Mouse (Mus musculus): ENCODE measurements around the gene P3h4. TPM values are rescaled to one million over a fixed set of nuclear protein-coding genes. Genes with fewer than 3 reads are reported as not detected.

The P3h4 gene
- total RNA-seq, 2 experiments from 2014 or later = 24.4 to 27.3 TPM

DNA sequence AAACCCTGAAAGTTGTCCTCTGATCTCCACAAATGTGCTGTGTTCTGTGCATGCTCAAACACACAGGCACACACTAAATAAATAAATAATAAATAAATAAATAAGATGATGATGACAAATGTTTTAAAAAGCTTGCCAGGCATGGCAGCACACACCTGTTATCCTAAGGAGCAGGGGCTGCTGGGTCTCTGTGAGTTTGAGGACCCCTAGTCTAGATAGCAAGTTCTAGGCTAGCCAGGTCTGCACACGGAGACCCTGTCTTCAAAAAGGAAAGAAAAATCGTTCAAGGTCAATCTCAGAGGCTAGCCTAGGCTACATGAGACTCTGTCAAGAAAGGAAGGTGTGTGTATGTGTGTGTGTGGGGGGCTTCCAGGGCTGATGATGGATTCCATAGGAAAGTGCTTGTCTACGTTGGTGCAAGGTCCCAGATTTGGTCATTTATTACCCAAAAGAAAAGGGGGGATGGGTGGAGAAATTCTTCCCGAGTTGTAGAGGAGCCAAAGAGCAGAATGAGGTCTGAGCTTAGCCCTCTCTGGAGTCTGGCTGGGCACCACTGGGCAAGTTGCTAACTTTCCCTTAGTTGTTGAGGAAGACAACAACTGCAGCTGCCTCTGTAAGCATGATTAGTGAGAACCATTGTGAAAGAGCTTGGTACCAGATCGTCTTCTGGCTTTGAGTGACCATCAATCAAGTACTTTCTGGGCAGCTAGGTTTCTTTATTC is 20.1 kb downstream of the P3h4 start:
- no peak for DNase-seq
- intact Hi-C loops (cut with DNase I) = no loop called here

- peak; percentile 45 to 54 for DNase-seq
- intact Hi-C loops (cut with DNase I) = no loop called here
These were observed 20.9 kb downstream of the P3h4 start for GRCm38 (mm10) chr11:100393733-100394132.

- DNase-seq = peak; percentile 42 to 50
- intact Hi-C loops (cut with DNase I) = no loop called here
These were observed 21.7 kb downstream of the P3h4 start for GRCm38 (mm10) chr11:100392958-100393357.

- no peak for DNase-seq
- intact Hi-C loops (cut with DNase I) = no loop called here
These were observed 22.7 kb downstream of the P3h4 start for GRCm38 (mm10) chr11:100391884-100392345.

DNA sequence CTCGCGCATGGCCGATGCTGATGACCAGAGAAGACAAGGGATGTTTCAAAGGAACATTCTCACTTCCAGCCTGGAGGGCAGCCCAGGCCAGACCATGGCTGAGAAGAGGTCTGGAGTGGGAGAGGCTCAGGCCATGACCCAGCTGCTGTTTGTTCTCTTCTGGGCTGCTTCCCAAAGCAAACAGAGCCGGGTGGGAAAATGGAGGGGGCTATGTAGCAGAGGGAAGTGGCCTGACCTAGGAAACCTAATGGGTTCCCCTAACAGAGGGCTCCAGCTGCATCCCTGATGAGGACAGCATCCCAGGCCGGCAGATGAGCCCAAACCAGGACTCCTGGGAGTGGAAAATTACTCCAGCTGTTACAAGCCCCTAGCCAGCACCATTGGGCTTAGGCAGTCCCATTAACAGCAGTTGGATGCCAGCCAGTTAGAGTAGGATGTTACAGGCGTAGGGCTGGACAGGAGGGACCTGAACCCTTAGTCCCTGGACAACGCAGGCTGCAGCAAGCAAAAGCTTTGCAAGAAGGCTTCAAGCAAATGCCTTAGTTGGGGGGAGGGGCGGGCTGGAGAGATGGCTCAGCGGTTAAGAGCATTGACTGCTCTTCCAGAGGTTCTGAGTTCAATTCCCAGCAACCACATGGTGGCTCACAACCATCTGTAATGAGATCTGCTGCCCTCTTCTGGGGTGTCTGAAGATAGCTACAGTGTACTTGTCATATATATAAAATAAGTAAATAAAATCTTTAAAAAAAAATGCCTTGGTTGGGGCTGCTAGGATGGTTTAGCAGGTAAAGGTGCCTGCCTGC is 23.4 kb downstream of the P3h4 start:
- intact Hi-C loops (cut with DNase I) = no loop called here
- peak; percentile 92 to 93 for DNase-seq

- intact Hi-C loops (cut with DNase I) = no loop called here
- DNase-seq = peak; percentile 78 to 87
These were observed 24.6 kb downstream of the P3h4 start for GRCm38 (mm10) chr11:100389931-100390445.

DNA sequence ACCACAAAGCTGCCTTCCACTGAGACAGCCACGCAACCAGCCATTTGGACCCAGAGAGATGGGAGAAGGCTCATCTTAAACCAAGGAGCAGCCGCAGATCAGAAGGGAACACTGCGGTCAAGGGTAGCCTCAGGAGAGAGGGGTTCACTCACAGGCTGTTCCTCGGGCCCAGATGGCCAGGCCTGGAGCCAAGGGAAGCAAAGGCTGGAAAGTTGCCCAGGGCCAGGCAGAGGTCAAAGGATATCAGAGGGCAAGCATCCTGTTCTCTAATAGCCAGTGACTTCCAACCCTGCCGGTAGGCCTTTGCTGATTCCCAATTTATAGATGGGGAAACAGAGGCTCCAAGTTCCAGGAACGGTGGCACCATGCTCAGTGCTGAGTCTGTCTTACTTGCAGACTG is 26.0 kb downstream of the P3h4 start:
- intact Hi-C loops (cut with DNase I) = no loop called here
- DNase-seq = peak; percentile 84 to 85

DNA sequence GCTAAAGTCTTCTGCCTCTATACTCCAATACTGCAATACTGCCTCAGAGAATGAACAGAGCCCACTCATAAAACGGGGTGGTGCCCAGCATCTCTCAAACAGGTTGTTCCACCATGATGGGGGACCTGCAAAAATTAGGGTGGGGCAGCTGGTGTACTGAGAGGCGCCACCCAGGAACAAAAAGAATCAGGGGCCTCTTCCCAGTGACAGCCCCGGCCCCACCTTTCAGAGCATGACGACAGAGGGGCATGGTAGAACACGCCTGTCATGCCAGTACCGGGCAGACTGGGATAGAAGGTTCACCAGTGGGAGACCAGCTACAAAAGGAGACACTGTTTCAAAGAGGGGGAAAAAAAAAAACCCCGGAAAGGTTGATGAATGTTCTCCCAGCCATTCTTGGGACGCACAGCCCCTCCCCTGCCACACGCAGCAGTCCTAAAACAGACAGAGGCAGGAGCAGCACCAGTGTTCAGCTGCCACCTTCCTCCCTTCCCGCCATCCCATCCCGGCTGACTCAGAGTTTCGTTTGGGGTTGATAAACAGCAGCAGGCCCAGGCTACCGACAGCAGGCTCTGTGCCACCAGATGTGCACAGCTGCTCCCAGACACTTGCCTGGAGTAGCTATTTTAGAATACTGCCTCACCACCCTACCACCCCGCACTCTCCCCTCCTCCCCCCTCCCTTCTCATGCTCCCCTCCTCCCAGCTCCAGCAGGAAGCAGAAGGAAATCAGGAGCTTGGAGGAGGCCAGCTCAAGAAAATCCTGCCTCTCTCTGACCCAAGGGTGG is 26.9 kb downstream of the P3h4 start:
- peak; percentile 89 to 92 for DNase-seq
- intact Hi-C loops (cut with DNase I) = no loop called here

- intact Hi-C loops (cut with DNase I) = no loop called here
- DNase-seq = no peak
These were observed 27.5 kb downstream of the P3h4 start for GRCm38 (mm10) chr11:100387111-100387510.

GRCm38 (mm10) chr11:100386586-100386985 is 28.1 kb downstream of the P3h4 start:
- intact Hi-C loops (cut with DNase I) = no loop called here
- DNase-seq = peak in 1 of 2 experiments; percentile 30

GRCm38 (mm10) chr11:100385016-100385415 is 29.6 kb downstream of the P3h4 start:
- no peak for DNase-seq
- intact Hi-C loops (cut with DNase I) = no loop called here

GRCm38 (mm10) chr11:100382682-100383081 is 32.0 kb downstream of the P3h4 start:
- DNase-seq = no peak
- intact Hi-C loops (cut with DNase I) = no loop called here

GRCm38 (mm10) chr11:100379311-100379710 is 35.3 kb downstream of the P3h4 start:
- intact Hi-C loops (cut with DNase I) = no loop called here
- DNase-seq = no peak

DNA sequence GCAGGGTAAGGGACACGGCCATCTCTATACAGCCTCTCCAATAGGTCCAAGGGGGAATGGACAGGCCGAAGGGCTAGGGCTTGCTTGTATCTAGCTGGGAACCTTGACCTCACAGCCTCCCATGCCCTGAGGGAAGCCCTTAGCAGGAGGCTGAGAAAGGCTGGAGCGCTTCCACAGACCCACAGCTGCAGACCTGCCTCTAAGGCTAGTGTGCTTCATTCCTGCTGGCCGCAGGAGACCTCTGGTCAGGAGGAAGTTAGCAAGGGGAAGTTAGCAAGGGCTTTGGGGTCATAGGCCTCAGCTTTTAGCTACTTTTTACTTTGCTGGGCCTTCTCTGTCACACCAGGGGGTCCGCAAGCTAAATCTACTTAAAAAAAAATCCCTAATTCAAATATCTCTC is 36.2 kb downstream of the P3h4 start:
- intact Hi-C loops (cut with DNase I) = no loop called here
- DNase-seq = no peak

DNA sequence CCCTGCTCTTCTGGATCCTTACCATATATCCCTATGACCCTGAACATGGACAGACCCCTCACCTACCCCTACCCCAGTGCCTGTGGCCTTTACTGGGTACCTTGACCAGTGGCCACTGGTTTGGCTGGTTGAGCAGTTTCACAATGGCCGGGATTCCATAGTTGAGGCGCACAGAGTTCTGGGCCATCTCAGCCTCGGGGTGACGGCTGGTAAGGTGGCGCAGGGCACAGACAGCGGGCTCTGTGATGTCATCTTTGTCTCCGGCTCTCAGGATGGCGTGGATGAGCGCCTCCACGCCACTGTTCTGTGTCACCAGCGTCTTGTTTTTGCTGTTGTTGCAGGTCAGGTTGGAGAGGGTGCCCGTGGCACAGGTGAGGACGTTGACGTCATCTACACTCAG is 36.6 kb downstream of the P3h4 start:
- intact Hi-C loops (cut with DNase I) = no loop called here
- no peak for DNase-seq

DNA sequence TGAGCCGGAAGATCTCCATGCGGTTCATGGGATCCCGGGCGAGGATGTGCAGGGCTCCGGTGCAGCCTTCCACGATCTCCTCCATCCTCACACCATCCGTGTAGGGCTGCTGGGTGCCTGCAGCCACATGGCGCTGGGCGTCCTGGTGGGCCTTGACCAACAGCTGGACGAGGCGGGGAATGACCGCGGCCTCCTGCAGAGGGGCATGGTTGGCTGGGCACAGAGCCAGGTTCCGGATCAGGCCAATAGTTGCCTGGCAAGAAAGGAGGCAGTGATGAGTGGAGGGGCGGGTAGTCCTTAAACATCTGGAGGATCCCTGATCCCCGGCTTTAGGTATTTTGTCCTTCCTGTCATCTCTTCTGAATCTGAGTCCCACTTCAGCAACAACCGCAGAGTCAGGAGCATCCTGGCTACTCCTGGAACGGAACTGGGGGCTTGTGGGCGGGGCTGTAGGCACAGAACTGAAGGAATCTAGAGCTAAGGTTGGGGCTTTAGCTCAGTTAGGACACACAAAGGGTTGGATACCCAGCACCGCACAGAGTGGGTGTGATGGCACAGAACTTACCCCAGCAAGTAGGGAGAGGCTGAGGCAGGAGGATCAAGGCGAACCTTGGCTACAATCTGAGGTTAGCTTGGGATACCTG is 37.8 kb downstream of the P3h4 start:
- no peak for DNase-seq
- intact Hi-C loops (cut with DNase I) = no loop called here

- intact Hi-C loops (cut with DNase I) = no loop called here
- DNase-seq = peak in 1 of 2 experiments; percentile 42
These were observed 38.6 kb downstream of the P3h4 start for GRCm38 (mm10) chr11:100376005-100376404.

DNA sequence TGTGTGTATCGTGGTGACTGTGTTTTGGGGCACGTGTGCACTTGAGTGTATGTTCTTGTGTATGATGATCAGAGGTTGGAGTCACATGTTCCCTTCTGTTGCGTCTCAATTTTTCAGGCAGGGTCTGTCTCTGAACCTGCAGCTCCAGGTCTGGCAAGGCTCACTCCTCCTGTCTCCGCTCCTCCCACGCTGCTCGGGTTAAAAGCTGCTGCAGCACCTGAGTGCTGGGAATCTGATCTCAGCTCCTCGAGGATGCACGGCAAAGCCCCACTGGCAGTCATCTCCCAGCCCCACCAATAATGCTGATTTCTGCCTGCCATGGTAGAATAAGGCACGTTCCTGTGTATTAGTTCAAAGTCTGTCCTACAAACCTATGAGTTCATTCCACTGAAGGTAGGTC is 39.5 kb downstream of the P3h4 start:
- intact Hi-C loops (cut with DNase I) = no loop called here
- DNase-seq = no peak

DNA sequence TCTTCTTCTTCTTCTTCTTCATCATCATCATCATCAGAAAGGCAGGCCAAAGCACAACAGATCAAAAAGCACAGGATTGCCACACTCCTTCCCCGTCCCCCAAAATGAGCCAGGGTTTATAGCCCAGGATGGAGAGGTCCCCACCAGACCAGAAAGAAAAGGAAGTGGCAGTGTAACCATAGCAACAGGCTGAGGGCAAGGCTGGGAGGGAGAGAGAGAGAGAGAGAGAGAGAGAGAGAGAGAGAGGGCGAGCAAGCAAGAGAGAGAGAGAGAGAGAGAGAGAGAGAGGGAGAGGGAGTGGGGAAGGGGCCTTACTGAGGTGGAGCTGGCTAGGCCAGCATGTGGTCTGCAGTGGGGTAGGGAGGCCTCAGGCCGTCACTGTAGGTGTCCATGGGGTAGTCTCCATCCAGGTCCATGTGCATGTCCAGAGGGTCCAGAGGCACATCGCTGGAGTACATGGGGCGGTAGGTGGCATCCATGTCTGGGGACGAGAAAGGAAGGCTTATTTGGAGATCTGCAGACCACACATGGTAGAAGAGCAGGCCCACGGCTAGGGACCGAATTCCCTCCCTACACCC is 42.6 kb downstream of the P3h4 start:
- no peak for DNase-seq
- intact Hi-C loops (cut with DNase I) = no loop called here

- intact Hi-C loops (cut with DNase I) = no loop called here
- DNase-seq = no peak
These were observed 44.8 kb downstream of the P3h4 start for GRCm38 (mm10) chr11:100369822-100370221.

Measured in heart, postnatal 10 days (tissue).